Mouse (Mus musculus): ENCODE results near the gene Rnps1. TPM values are rescaled to one million over a fixed set of nuclear protein-coding genes. Genes with fewer than 3 reads are reported as not detected.
"Not testable (repeated sequence)": the region's sequence is repeated elsewhere in the genome, so short reads cannot be mapped to it uniquely, and the experiment has no call there.

Gene Rnps1
- polyA plus RNA-seq, 1 experiment from 2014 or later, result 471 TPM

DNA sequence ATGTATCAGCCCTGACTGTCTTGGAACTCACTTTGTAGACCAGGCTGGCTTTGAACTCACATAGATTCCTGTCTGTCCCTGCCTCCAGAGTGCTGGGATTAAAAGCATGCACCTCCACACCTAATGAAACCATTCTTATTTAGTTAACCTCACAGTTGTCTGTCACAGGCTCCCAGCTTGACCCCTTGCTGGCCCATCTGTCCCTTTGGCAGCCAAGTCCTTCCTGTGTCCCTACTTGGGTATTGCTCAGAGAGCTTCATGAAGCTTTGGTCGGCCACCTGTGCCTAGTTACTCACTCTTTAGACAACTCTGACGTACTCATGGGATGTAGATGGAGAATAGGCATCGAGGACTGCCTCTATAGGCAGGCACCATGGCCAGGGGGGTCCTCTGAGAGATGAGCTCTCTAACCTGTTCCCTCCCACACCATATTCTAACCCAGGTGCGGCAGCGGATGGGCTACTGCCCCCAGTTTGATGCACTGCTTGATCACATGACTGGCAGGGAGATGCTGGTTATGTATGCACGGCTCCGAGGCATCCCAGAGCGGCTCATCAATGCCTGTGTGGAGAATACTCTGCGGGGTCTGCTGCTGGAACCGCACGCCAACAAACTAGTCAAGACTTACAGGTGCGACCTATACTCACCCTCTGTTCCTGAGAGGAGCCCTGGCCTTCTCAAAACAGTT lies 7.1 kb upstream of the Rnps1 start:
- 88% methylated on average over 12 of the region's 12 CpGs for WGBS
- Histone ChIP-seq H3K9me3 (no peaks in the 10 kb centered on the region), H3K4me1 (no peaks in the 10 kb centered on the region), H3K27me3 (replicated peaks; ENCODE audit: low read depth, poor library complexity, severe bottlenecking) (no peaks in the 10 kb centered on the region), H3K4me3 (no peak overlapping the region), H3K27ac (replicated peaks) (no peak overlapping the region), H3K36me3 (replicated peaks) (peaks cover 67% of the 10 kb centered on the region)
- DNase-seq (ENCODE audit: low spot score), result no peak

- peak overlapping the region; percentile 84 for H3K4me3 ChIP-seq
- DNase-seq (ENCODE audit: low spot score), result no peak
- H3K36me3 ChIP-seq (replicated peaks), result peaks cover 60% of the 10 kb centered on the region
- 33% methylated on average over 22 of the region's 22 CpGs for WGBS
- no peaks in the 10 kb centered on the region for H3K27me3 ChIP-seq (replicated peaks; ENCODE audit: low read depth, poor library complexity, severe bottlenecking)
- peak overlapping the region; percentile 97 for H3K27ac ChIP-seq (replicated peaks)
- H3K4me1 ChIP-seq, result peaks cover 28% of the 10 kb centered on the region
- no peaks in the 10 kb centered on the region for H3K9me3 ChIP-seq
These were observed 681 bp upstream of the Rnps1 start for GRCm38 (mm10) chr17:24413557-24414211.

DNA sequence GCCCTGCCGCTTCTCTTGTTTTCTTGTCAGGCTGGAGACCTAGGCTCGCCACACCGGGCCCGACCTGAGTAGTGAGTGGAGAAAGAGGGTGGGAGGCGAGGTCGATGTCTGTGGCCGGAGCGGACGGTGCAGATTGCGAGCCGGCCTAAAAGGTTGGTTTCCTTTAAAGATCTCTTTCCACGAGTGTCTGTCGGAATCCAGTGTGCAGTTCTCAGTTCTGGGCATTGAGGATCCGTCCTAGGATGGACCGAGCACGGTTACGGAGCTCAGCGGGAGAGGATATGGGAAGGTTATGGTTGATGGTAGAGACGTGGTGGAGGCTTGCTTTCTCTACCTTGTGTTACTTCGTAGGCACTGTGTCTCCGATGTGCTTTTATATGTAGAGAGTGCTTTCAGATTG lies 646 bp downstream of the Rnps1 start:
- peaks cover 60% of the 10 kb centered on the region for H3K36me3 ChIP-seq (replicated peaks)
- under 1% methylated on average over 21 of the region's 21 CpGs for WGBS
- peak overlapping the region; percentile 97 for H3K27ac ChIP-seq (replicated peaks)
- no peaks in the 10 kb centered on the region for H3K9me3 ChIP-seq
- peaks cover 28% of the 10 kb centered on the region for H3K4me1 ChIP-seq
- no peak for DNase-seq (ENCODE audit: low spot score)
- H3K27me3 ChIP-seq (replicated peaks; ENCODE audit: low read depth, poor library complexity, severe bottlenecking), result no peaks in the 10 kb centered on the region
- H3K4me3 ChIP-seq, result peak overlapping the region; percentile 84

- WGBS, result 89% methylated on average over 3 of the region's 3 CpGs
- DNase-seq (ENCODE audit: low spot score), result no peak
- H3K4me1 ChIP-seq, result peaks cover 28% of the 10 kb centered on the region
- no peak overlapping the region for H3K27ac ChIP-seq (replicated peaks)
- H3K9me3 ChIP-seq, result no peaks in the 10 kb centered on the region
- H3K36me3 ChIP-seq (replicated peaks), result peaks cover 63% of the 10 kb centered on the region
- no peaks in the 10 kb centered on the region for H3K27me3 ChIP-seq (replicated peaks; ENCODE audit: low read depth, poor library complexity, severe bottlenecking)
- H3K4me3 ChIP-seq, result peak overlapping the region; percentile 84
These were observed 1.8 kb downstream of the Rnps1 start for GRCm38 (mm10) chr17:24416051-24416652.

DNA sequence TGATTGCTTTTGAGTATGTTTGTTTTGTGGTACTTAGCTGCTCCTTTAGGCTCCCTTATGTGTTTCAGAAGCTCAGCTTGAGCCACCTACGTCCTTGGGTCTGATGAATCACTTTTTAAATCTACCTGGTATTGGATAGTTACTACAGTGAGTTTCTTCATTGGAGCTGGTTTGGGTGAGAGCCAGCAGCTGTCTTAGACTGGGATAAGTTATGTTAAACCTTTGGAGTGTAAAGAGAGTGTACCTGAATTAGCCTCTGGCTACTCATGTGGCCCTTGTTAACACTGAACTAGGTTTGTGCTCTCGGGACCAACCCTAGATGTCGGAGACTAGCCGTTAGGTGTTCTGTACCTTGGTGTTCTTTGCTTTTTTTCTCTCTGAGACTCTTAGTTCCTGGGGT lies 8.7 kb downstream of the Rnps1 start:
- Histone ChIP-seq H3K27ac (replicated peaks) (no peak overlapping the region), H3K4me3 (no peak overlapping the region), H3K4me1 (peaks cover 12% of the 10 kb centered on the region), H3K27me3 (replicated peaks; ENCODE audit: low read depth, poor library complexity, severe bottlenecking) (no peaks in the 10 kb centered on the region), H3K9me3 (no peaks in the 10 kb centered on the region), H3K36me3 (replicated peaks) (peaks cover 80% of the 10 kb centered on the region)
- 94% methylated on average over 4 of the region's 4 CpGs for WGBS
- no peak for DNase-seq (ENCODE audit: low spot score)

DNA sequence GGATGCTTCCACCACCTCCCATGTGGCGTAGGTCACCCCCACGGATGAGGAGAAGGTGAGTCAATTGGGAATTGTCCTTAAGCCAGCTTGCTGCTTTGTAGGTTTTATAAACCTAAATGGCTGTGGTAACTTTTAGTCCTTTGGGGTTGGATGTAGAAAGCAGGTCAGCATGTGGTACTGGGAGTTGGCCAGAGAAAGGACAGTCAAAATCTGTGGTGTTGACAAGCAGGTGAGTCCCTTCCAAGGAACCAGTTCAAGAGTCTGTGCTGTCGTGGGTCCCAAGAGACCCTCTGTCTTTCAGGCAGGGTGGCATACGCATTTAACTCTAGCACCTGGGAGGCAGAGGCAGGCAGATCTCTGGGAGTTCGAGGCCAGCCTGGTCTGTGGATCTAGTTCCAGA lies 10.1 kb downstream of the Rnps1 start:
- no peaks in the 10 kb centered on the region for H3K9me3 ChIP-seq
- H3K27ac ChIP-seq (replicated peaks), result no peak overlapping the region
- no peak for DNase-seq (ENCODE audit: low spot score)
- 88% methylated on average over 5 of the region's 5 CpGs for WGBS
- H3K27me3 ChIP-seq (replicated peaks; ENCODE audit: low read depth, poor library complexity, severe bottlenecking), result no peaks in the 10 kb centered on the region
- peaks cover 12% of the 10 kb centered on the region for H3K4me1 ChIP-seq
- peaks cover 70% of the 10 kb centered on the region for H3K36me3 ChIP-seq (replicated peaks)
- no peak overlapping the region for H3K4me3 ChIP-seq

- DNase-seq (ENCODE audit: low spot score), result not testable (repeated sequence)
- 91% methylated on average over 6 of the region's 8 CpGs for WGBS
These were observed 11.0 kb downstream of the Rnps1 start for GRCm38 (mm10) chr17:24425326-24425725.

DNA sequence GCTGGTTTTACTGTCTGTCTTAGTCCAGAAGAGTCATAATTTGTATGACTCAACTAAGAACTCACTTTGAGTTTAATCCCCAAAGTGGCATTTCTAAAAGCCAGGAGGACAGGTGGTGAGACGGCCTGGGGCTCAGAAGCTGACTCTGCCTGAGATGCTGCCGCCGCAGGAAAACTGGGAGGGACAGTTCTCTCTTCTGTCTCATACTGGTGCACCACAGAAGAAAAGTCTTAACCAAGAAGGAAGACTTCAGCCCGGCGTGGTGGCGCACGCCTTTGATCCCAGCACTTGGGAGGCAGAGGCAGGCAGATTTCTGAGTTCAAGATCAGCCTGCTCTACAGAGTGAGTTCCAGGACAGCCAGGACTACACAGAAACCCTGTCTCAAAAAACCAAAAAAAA lies 11.5 kb downstream of the Rnps1 start:
- H3K36me3 ChIP-seq (replicated peaks), result peaks cover 70% of the 10 kb centered on the region

More at GRCm38 (mm10) chr17:24425326-24425725, 11.0 kb downstream of the Rnps1 start:
- H3K4me3 ChIP-seq; H3K9me3 ChIP-seq; H3K27ac ChIP-seq (replicated peaks); H3K27me3 ChIP-seq (replicated peaks; ENCODE audit: low read depth, poor library complexity, severe bottlenecking): not testable (repeated sequence)
- peaks cover 70% of the 10 kb centered on the region for H3K36me3 ChIP-seq (replicated peaks)
- peaks cover 12% of the 10 kb centered on the region for H3K4me1 ChIP-seq

DNA sequence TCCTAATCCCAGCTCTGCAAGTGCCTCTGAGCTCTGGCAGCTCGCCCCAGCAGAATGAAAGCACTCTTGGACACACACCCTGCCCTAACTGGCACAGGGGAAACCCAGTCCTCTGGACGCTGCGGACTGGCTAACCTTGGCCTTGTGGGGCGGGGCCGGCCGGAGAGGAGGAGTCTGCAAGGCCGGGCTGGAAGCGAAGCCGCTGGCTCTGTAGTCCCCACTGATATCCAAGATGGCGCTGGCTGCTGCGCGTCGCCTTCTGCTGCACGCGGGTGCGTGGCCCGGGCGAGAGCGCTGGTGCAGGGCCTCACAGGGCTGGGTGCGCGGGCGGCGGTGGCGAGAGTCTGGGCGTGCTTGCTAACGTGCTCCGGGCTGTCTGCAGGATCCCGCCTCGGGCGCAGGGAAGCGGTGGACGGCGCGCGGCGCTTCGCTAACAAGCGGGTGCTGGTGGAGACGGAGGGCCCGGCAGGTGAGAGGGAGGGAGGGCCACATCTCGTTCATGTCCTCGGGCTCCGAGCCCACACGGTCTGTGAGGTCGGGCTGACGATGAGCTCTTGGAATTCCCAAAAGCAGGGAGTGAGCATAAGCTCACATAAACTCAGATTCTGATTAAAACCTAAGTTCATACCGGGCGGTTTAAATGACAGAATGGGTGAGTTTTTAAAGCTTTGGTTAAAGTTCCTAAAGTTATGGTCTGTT lies 12.3 kb downstream of the Rnps1 start, which contains the start of gene Eci1:
TSS of gene Eci1 (plus strand) at position 171 of the 699 bp plus-strand sequence.
- Histone ChIP-seq H3K36me3 (replicated peaks) (peaks cover 65% of the 10 kb centered on the region), H3K27ac (replicated peaks) (peak within 1 kb of the TSS; percentile 97), H3K4me1 (peaks cover 12% of the 10 kb centered on the region), H3K9me3 (no peaks in the 10 kb centered on the region), H3K4me3 (peak within 1 kb of the TSS; percentile 81), H3K27me3 (replicated peaks; ENCODE audit: low read depth, poor library complexity, severe bottlenecking) (no peaks in the 10 kb centered on the region)
- WGBS, result under 1% methylated on average over 48 of the region's 48 CpGs
- DNase-seq (ENCODE audit: low spot score), result peak; percentile 95

More for the DNA sequence above, 11.5 kb downstream of the Rnps1 start:
- DNase-seq (ENCODE audit: low spot score), result no peak
- WGBS, result 89% methylated on average over 7 of the region's 7 CpGs
- no peak overlapping the region for H3K27ac ChIP-seq (replicated peaks)
- H3K27me3 ChIP-seq (replicated peaks; ENCODE audit: low read depth, poor library complexity, severe bottlenecking), result no peaks in the 10 kb centered on the region
- peak overlapping the region; percentile 81; the same call in 1 of the 2 replicates for H3K4me3 ChIP-seq
- no peaks in the 10 kb centered on the region for H3K9me3 ChIP-seq
- H3K4me1 ChIP-seq, result peaks cover 12% of the 10 kb centered on the region

DNA sequence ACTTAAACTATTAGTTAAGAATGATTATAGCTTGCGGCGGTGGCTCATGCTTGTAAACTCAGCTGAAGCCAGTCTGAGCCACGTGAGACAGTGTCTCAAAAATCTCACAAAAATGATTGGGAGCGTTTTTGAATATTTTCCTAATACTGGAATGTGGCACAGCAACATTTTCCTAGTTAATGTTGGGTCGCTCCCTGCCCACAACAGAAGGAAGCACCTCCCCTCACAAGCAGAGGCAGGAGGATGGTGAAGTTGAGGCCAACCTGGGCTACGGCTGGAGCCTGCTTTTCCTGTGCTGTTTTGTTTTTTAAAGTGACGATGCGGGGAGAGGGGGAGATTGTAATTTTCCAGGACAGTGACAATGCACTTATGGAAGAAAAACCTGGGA lies 12.8 kb downstream of the Rnps1 start:
- H3K36me3 ChIP-seq (replicated peaks), result peaks cover 63% of the 10 kb centered on the region
- no peaks in the 10 kb centered on the region for H3K27me3 ChIP-seq (replicated peaks; ENCODE audit: low read depth, poor library complexity, severe bottlenecking)
- no peaks in the 10 kb centered on the region for H3K9me3 ChIP-seq
- DNase-seq (ENCODE audit: low spot score), result peak; percentile 37
- H3K4me3 ChIP-seq, result peak overlapping the region; percentile 81
- peaks cover 12% of the 10 kb centered on the region for H3K4me1 ChIP-seq
- WGBS, result 11% methylated on average over 8 of the region's 8 CpGs
- H3K27ac ChIP-seq (replicated peaks), result peak overlapping the region; percentile 97

DNA sequence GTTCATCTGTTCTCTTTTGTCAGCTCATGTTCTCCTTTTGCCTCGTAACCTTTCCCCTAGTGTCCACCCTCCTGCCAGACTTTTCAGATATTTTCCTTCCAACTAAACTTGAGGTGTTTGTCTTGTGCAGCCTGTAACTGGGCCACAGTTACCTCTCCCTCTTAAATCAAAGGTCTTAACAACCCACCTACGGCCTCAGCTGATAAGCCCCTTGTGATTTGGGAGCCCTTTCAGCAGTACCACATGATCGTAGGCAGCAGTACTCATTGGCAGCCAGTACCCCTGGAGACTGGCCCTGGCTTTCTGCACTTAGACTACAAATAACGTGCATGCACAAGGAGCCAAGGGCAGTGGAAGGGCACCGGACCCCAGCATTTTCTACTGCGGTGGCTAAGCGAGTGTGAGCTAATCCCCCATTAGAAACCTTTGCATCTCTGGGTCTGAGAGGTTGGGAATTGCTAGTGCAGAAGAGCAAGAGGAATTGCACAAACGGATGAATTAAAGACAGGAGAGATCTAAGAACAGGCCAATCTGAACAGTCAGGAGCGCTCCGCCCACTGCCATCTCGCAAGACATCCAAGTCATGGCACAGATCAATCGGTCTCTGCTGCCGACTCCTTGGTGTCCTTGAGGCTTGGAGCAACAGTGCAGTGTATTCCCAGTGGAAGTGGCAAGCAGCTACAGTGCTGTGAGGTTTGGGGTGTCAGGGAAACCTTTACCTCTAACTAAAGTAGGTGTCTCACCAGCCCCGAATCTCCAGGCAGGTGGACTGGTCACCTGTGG lies 15.0 kb downstream of the Rnps1 start:
- H3K27me3 ChIP-seq (replicated peaks; ENCODE audit: low read depth, poor library complexity, severe bottlenecking), result no peaks in the 10 kb centered on the region
- H3K27ac ChIP-seq (replicated peaks), result no peak overlapping the region
- no peaks in the 10 kb centered on the region for H3K9me3 ChIP-seq
- no peak for DNase-seq (ENCODE audit: low spot score)
- 0 out of 2 replicates have a peak overlapping the region, but pooled peaks have one; percentile 8 for H3K4me3 ChIP-seq
- peaks cover 62% of the 10 kb centered on the region for H3K36me3 ChIP-seq (replicated peaks)
- H3K4me1 ChIP-seq, result peaks cover 12% of the 10 kb centered on the region
- 88% methylated on average over 14 of the region's 14 CpGs for WGBS

DNA sequence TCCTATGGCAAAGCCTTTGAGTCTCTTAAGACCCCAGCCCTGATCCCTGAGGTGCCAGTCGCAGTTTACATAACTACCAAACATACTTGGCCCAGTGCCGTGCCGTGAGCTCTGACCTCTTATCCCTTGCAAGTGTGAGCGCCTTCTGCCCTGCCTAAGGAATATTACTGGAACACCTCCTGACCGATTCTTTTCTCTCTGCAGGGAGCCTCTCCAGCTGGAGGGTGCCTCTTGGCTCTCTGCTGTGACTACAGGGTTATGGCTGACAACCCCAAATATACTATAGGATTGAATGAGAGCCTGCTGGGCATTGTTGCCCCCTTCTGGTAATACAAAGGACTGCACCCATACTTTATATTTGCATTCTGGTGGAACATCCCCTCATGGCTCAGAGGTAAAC lies 22.7 kb downstream of the Rnps1 start:
- 76% methylated on average over 5 of the region's 5 CpGs for WGBS
- H3K9me3 ChIP-seq, result no peaks in the 10 kb centered on the region
- peaks cover 96% of the 10 kb centered on the region for H3K36me3 ChIP-seq (replicated peaks)
- H3K4me1 ChIP-seq, result no peaks in the 10 kb centered on the region
- no peaks in the 10 kb centered on the region for H3K27me3 ChIP-seq (replicated peaks; ENCODE audit: low read depth, poor library complexity, severe bottlenecking)
- H3K4me3 ChIP-seq, result no peak overlapping the region
- DNase-seq (ENCODE audit: low spot score), result peak; percentile 24
- no peak overlapping the region for H3K27ac ChIP-seq (replicated peaks)
